Mouse (Mus musculus) megakaryocyte, adult 5-6 weeks (primary cell): ENCODE measurements around the gene Rin3. TPM values are rescaled to one million over a fixed set of nuclear protein-coding genes. Genes with fewer than 3 reads are reported as not detected.
A peak's percentile ranks its signal among the peaks of the same experiment; 100 is the strongest.

Experiments used
- ATAC-seq: 2 replicates; pipeline ENCODE4 v1.8.0; 2016; ENCODE audit warnings: mild to moderate bottlenecking, inconsistent platforms; ENCODE audit not compliant: poor library complexity, severe bottlenecking
- total RNA-seq, 2 experiments: library from RNA; stranded (forward) in 1 of 2; stranded (reverse) in 1 of 2; fragments of 153-499, 151-499 nt in 1 of 2; fragments of 221-1000, 200-1000 nt in 1 of 2; gene quantifications; 2 replicates each; pipeline versions ENCODE4 v1.2.3 to v1.2.4; 2015 to 2017

Gene Rin3
- total RNA-seq, 2 experiments from 2014 or later, result 121 to 188 TPM

DNA sequence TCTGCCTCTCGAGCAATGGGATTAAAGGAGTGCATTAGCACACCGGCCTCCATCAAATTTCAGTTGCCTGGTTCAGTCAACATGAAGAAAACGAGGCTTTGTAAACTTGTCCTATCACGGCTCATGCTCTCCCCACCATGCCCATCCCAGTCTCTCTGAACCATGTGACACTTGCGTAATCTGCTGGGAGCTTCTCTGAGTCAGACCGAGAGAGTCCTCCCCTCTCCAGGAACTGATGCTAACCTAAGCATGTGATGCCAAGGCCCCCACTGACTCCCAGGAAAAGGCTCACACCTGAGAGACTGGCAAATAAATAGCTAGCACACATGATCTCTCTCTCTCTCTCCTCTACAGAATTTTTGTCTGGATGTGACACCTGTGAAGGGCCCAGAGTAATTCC is 134.9 kb downstream of the Rin3 start:
- peak; percentile 78 for ATAC-seq

DNA sequence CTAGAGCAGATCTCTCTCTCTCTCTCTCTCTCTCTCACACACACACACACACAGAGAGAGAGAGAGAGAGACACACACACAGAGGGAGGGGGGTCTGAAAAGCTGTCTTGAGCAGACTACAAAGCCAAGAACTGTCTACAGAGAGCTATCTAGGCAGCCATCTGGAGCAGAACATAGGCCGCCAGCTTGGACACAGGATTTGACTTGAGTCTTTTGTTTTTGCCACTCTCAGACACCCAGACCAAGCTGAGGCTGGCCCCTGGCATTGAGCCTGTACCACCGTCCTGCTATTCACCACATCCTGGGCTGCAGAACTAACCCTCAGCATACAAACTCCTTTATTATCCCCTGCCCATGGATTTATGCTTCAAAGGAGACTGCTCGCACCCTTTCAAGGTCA is 136.7 kb downstream of the Rin3 start:
- ATAC-seq, result no peak

DNA sequence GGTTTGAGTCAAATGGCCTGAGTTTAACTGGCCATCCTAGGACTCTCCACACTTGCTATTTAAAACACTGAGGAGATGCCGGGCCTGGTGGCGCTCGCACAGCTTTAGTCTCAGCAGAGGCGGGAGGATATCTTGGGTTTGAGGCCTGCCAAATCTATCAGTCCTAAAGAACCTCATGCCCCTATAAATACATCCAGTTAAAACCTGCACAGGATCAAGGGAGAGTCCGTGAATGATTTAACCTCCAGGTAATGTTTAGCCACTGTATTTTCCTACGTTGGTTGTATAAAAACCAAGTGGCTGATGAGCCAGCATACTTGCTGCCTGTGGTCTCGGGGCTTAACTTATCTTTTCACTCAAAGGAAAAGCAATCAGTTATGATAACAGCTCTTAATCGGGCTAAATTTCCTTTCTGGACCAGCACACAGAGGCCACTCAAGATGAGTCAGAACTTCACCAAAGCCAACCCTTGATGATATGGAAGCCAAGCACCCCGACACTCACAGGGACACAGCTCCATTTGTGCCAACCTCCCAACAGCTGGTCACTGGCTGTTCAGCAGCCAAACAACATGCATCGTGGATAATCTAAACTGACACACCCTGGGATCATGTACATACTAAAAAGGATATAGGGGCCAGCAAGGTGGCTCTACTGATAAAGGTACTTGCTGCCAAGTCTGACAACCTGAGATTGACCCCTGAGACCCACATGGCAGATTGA is 137.5 kb downstream of the Rin3 start:
- no peak for ATAC-seq

DNA sequence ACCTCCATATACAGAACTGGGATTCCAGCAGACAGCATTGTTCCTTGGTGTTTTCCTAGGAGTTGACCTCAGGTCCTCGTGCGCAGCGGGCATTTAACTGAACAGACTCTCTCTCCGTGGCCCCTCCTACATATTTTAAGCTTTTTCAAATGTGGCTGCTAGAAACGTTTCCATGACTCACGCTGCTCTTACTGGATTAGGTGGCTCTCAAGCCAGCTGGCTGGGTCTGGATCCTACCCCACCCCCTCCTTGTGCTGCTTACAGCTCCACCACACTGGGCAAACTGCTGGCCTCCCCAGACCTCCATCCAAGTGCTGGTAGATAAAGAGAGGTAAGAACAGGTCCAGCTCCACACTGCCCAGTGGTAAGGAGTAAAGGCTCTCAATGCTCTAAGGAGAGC is 139.2 kb downstream of the Rin3 start:
- no peak for ATAC-seq

DNA sequence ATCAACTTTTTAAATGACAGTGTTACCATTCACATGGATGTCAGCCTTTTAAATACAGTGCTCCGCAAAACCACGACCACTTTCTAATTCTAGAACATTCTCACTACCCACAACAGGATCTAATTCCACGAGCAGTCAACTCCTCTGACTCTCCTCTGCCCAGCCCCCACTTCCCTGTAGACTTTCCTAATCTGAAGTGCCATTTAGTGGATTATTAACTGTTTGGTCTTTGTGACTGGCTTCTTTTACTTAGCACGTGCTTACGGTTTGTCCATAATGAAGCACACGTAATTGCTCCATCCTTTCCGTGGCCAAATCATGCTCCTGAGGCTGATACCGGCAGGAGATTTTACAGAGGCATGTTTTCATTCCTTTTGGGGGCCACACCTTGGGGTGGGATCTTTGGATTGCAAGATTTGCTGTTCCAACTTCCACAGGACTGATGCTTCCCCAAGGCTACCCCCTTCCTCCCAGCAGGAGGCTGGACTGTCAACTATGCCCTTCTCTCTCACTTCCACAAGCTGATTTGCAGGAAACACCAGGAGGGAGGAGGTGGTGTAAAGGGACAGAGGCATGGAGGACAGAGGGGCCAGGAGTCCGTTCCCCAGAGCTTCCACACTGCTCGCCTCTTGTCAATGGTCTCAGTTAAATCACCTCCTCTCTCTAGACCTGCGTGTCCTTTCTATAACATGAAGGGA is 139.9 kb downstream of the Rin3 start:
- no peak for ATAC-seq

DNA sequence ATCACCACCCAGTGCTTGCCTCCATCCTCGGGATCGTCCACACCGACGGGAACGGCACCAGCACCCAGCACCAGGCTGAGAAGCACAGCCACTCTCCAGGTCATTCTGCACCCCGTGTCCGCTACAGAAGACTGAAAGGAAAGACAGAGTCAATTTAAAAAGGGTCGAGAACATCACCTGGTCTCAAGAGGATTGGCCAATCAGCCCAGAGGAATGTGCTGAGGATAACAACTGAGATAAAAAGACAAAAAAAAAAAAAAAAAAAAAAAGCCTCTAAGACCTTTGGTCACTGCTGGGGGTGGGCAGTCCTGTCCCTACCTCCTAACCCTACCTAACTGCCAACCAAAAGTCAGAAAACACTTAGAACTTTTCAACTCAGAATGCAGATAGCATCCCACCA is 140.8 kb downstream of the Rin3 start:
- no peak for ATAC-seq

DNA sequence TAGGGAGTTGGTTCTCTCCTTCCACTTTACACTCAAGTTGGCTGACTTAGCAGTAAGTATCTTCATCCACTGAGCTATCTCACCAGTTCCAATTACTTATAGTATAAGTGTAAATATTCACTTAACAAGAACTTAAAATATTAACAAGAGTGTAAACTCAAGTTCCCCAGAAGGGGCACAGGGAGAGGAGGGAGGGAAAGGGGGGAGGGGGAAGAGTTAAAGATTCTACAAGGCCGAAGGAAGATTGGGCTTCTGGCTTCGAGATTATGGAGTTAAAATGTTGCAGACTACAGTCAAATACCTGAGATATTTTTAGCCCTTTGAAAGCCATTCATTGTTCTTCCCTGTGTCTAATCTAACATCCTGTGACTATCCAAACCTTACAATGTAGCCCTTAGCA is 141.6 kb downstream of the Rin3 start:
- no peak for ATAC-seq

DNA sequence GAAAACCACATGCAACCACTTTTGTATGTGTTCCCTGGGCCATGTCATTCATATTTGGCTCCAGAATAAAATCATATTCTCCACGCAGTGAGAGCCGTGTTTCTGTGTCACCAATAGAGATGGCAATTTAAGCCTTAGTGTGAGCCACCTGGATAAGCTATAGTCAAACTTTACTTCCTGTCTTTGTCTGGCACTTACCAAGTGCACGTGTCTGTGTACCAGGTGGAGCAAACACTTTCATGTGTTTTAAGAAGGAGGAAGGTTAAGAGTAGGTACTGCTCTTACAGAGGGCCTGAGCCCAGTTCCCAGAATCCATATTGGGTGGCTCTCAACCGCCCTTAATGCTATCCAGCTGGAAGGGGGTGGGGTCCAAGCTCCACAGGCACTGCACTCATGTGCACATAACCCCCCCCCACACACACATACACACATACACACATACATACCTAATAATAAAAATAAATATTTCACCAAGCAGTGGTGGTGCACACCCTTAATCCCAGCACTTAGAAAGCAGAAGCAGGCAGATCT is 142.3 kb downstream of the Rin3 start:
- ATAC-seq, result no peak

DNA sequence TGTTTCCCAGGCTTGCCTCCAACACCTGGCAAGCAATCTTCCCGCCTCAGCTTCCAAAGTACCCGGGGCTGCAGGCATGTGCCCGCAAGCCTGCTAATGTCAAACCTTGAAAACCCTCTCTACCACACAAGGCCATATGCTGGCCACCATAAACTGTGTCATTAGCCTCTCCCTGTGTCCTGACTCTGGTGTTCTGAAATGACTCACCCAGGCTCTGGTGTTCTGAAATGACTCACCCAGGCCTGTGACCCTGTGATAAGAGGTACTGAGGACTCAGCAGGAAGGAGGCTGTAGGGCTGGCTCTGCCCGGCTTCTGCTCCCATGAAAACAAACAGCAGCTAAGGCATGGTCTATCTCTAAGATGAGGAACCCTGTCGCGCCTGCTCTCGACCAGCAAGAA is 143.4 kb downstream of the Rin3 start:
- ATAC-seq, result no peak

DNA sequence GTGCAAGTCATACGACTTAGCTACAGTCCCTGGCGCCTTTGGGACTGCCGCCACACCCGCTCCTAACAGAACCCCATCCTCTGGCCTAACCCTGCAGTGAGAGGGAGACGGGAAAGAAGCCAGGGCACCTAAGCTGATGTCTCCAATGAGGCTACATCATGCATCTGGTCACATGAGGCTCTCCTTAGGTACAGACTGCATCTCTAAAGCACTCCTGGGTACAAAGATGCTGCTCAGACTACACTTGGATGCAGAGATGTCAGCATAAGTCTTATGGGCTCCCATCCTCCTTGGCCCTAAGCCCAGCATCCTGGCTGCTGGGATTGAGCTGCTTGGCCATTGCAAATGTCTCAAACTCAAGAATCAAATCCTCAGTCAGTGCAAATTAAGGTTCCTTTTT is 146.8 kb downstream of the Rin3 start:
- ATAC-seq, result no peak

DNA sequence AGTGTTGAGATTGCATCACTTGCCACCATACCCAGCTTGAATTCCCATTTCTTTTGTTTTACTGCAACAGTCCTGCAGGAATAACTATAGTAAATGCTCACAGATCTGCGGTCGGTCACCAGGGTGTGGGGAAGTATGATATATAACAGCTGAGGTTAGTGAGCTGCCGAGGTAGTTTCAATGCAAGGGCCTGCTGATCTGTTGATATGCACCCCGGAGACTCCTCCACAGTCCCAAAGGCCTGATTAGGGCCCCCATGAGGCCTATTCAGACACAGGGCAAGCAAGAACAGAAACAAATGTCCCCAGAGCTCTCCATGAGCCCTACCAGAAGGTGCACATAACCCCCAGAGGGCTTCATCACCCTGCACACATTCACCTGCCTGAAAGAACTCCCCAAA is 147.4 kb downstream of the Rin3 start:
- no peak for ATAC-seq

DNA sequence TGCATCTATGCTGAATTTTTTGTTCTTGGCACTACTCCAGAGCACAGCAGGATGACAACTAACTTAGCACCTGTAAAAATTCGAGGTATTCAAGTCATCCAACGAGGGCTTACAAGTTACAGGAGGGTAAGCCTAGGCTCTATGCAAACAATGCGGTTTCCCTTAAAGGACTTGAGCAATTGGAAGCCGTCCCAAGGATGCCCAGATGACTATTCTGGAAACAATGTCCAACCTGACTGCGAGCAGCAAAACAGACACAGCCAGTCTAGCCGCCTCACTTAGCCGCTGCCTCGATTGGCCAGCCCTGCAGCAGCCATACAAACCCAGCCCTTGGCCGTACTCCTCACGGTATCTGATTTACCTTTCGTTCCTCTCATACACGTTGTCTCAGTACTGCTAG is 149.4 kb downstream of the Rin3 start:
- ATAC-seq, result no peak

DNA sequence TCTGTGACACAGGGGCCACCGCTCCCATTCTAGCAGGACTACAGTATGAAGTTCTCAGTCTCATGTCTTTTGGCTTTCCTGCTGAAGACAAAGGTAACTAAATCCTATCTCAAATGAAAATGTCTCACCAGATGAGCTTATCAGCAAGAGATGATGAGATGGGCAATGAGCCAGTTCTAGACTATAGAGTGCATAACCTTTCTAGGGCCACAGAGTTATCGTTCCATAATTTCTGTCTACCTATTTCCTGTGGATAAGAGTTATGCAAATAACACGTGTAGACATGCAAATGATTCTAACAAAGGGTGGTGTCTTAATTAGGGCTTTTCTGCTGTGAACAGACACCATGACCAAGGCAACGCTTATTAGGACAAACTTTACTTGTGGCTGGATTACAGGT is 151.3 kb downstream of the Rin3 start:
- ATAC-seq, result no peak

DNA sequence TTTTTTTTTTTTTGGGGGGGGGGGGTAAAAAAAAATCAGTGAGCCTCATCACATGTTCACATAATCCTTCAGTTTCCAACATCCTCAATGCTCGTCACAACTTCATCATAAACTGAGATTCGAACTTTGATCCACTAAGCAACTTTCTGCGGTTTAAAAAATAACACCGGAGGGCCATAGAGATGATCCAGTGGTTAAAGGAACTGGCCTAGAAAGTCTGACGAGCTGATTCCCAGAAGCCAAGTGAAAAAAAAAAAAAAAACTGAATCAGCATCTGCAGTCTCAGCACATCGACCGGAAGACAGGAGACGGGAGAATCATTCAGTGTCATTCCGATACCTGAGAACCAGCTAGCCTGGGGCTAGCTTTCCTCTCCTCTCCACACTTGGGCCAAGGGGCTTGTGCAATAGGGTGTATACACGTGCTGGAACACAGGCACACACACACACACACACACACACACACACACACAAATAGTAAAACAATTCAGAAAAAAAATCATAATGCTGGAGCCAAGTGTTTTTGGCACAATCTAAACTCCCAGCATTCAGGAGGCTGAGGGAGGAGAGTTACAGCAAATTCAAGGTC is 154.2 kb downstream of the Rin3 start:
- ATAC-seq, result no peak

DNA sequence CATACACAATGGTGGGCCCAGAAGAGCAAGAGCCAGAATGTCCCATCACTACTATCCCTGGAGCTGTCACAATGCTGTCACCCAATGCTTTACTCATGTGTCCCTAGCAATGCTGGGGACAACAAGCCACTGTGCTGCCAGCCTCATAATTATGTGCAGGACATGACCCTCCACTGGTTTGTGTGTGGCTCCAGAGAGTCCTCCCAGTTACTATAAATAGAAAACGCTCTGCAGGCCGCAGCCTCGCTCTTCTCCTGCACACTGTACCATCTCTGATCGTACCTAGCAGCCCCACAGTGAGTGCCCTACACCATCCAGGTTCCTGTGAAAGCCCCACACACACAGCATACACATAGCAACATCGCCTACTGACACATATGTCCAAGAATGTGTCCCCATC is 155.1 kb downstream of the Rin3 start:
- no peak for ATAC-seq

DNA sequence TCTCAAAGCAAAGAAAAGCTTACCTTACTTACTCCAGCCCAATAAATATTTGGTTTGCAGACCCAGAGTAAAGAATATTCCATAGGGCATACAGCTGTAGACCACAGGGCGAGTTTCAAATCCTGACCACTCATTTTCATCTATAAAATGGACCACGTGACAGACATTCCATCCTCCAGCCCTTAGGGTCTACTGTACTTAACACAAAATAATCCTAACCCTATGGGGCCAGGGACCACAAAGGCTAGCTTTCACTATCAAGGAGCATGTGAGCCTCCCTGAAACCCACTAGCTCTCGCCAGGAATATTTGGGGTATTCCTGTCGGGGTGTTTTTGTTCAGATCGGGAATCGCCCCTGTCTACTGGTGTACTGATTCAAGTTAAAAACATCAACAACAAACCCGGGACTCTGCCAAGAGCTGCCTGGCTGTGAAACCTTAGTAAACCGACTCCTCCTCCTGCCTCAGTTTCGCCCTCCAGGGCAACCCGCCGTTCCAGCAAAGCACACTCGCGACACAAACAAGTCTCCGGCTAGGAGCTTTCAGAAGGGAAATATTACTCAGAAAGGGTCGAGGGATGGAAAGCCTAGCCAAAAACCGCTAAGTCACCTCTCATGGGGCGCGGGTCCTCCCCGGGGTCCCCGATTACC is 156.3 kb downstream of the Rin3 start:
- peak; percentile 23 for ATAC-seq

DNA sequence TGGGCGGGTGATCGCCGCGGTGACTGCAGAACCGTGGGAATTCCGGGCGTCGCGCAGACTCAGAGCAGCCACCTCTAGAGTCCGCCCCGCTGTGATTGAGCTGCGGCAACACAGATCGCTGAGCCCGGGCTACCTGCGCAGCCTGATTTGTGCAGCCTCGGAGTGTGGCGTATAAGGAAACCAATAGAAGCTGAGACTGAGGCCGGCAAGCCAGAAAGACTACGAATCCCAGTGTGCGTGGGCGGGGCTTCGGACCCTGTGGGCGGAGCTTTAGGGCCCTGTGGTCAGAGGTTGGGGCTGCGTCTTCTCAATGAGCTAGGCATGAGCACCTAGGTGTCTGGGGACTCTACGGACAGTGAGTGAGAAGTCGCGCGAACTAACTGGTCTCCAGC is 156.8 kb downstream of the Rin3 start, which contains the start of gene Lgmn:
Lgmn (minus strand) TSS at position 182 of the 392 bp plus-strand sequence.
- ATAC-seq, result peak; percentile 98
